Mouse (Mus musculus): Measurements from ENCODE around the gene C77080. TPM values are rescaled to one million over a fixed set of nuclear protein-coding genes. Genes with fewer than 3 reads are reported as not detected.

Gene C77080
- total RNA-seq, 2 experiments from 2014 or later = 2.3 to 2.5 TPM

- intact Hi-C loops (cut with DNase I; ENCODE audit: low total_unique reads) = no loop called here
- no peak for DNase-seq
These were observed 14.6 kb downstream of the C77080 start for GRCm38 (mm10) chr4:129246360-129247301.

DNA sequence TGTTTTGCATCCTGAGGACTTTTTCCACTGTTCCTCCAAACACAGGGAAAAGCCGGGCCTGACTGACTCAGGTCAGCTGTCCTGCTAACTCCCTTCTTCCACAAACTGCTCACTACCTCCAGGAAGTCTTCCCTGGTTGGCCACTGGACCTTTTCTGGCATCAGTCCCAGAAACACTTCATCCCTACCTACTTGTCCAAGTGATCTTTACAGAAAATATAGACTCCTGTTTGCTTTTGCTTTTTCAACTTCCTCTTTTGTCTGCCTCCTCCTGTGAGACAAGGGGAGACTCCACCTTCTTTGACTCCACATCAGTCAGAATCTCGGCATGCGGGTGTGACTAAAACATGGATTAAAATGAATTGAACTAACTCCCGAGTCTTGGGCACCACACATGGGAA lies 16.4 kb downstream of the C77080 start:
- DNase-seq = no peak
- intact Hi-C loops (cut with DNase I; ENCODE audit: low total_unique reads) = no loop called here

DNA sequence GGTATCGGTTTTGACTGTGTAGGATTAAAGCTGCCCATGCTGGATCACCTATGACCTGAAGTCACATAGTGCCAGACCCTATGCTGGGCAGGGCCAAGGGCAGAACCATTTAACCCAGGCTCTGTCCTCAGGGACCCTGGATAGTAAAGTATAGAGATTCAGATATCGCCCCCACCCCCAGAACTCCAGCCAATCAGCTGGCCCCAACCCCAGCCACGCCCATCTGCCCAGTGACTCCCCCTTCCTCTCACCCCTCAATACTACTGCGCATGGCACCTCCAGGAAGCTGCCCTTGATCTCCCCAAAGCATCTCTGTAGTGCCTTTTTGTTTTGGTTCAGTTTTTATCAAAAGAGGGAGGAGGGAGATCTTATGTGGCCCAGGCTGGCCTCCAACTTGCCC lies 18.4 kb downstream of the C77080 start:
- intact Hi-C loops (cut with DNase I; ENCODE audit: low total_unique reads) = no loop called here
- no peak for DNase-seq

GRCm38 (mm10) chr4:129242327-129242726 lies 18.9 kb downstream of the C77080 start:
- intact Hi-C loops (cut with DNase I; ENCODE audit: low total_unique reads) = no loop called here
- DNase-seq = no peak

GRCm38 (mm10) chr4:129241898-129242297 lies 19.3 kb downstream of the C77080 start:
- intact Hi-C loops (cut with DNase I; ENCODE audit: low total_unique reads) = no loop called here
- no peak for DNase-seq

DNA sequence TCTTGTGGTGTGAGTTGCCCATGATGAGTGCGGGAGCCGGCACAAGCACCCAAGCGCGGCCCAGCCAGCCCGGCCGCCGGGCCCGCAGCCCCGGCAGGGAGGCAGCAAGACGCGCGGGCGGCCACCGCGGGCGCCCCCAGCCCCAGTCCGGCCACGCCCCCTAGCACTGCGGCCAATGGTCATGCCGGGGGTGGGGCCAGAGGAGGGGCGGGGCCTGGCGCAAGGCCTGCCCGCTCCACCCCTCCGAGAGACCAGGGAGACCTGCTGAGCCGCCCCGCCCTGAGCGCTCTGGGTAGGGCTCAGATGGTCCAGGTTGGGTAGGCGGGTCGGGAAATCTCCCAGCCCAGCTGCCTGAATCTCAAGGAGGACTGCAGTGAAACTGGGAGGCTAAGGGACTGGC lies 22.1 kb downstream of the C77080 start:
- DNase-seq = peak; percentile 61
- intact Hi-C loops (cut with DNase I; ENCODE audit: low total_unique reads) = no loop called here

GRCm38 (mm10) chr4:129238579-129239016 lies 22.6 kb downstream of the C77080 start:
- intact Hi-C loops (cut with DNase I; ENCODE audit: low total_unique reads) = no loop called here
- no peak for DNase-seq

GRCm38 (mm10) chr4:129237843-129238441 lies 23.3 kb downstream of the C77080 start:
- intact Hi-C loops (cut with DNase I; ENCODE audit: low total_unique reads) = no loop called here
- no peak for DNase-seq

DNA sequence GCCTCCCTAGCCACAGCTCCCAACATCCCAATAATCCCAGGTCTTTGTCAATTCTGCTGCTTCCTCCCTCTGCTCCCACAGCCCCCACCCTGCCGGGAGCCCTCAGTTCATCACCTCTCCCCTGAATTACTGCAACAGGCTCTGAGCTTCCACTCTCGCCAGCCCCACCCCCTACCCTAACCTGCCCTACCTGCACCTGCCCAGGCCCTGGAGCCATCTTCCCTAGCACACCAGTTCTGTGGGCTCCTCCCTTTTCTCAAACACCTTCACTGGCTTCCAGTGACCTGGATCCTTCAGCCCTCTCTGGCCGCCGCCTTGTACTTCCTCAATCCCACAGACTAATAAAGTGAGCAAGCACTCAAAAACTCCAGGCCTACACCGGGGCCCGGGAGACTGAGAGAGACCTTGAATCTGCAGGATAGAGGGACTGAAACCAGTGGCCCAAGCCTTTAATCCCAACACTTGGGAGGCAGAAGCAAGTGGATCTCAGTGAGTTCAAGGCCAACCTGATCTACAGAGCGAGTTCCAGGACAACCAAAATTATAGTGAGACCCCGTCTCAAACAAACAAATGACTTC lies 24.9 kb downstream of the C77080 start:
- intact Hi-C loops (cut with DNase I; ENCODE audit: low total_unique reads) = no loop called here
- DNase-seq = no peak

DNA sequence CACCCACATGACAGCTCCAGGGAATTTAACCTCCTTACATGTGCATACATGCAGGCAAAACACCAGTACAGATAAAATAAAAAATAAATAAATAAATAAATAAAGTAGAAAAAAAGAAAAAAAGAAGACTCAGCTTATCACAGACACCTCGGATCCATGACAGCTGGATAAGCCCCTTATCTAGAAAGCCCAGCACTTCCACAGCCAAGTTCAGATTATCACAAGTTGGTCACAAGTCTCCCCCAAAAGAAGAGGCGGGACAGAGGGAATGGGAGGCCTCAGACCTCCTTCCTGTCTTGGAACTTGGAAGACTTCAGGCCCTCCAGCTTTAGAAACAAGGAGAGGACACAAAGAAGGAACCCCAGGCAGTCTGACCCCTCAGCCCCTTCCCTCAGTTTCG lies 26.1 kb downstream of the C77080 start:
- intact Hi-C loops (cut with DNase I; ENCODE audit: low total_unique reads) = no loop called here
- DNase-seq = no peak

DNA sequence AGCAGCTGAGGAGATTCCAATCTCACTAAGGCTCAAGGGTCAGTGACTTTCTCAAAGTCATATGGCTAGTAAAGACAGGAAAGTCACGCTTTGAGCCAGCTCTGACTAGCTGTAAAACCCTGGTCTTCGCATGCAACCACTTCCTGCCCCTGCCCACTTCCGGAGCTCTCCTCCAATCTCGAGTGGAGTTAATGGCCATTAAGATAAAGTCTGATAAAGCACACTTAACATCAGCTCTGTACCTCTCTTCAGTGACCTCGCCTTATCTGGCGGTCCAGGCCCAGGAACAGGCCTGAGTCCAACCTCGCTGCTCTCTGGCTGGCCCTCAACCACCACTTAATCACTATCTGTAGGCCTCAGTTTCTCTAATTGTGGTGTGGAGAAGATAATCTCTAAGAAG lies 26.7 kb downstream of the C77080 start:
- intact Hi-C loops (cut with DNase I; ENCODE audit: low total_unique reads) = no loop called here

DNA sequence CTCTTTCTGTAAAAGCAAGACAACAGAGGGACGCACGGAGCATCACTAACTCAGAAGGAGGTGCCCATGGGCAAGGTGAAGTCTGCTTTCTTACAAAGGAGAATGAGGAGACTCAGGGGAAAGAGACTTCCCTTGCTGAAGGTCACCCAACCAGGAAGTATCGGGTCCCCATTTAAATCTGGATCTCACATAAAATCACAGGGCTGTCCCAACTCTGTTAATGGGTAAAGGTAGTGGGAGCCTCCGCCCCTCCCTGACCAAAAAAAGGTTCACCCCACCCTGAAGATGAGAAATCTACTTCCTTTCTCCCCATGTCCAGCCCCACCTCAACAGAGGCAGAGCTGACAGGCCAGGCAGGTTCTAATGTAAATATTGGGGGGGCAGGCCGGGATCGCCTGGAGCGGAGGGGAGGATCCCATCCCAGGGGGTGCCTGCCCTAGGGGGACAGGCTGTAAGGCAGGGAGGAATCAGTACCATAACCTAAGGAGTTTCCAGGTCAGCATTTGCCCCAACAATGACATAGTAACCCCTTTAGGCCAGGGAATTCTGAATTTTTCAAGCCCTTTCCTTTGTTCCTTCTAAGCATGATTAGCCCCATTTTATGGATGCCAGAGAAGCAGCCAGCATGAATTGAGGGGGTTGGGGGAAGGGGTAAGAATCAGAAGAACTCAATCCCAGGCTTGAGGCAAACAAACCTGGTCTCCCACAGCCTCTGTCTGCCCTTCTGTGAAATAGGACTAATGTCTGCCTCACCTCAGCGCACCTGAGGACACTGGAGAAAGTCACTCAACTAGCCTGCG lies 28.4 kb downstream of the C77080 start:
- no peak for DNase-seq
- intact Hi-C loops (cut with DNase I; ENCODE audit: low total_unique reads) = no loop called here

More for the DNA sequence above, 26.7 kb downstream of the C77080 start:
- DNase-seq = no peak

GRCm38 (mm10) chr4:129231594-129232450 lies 29.4 kb downstream of the C77080 start:
- intact Hi-C loops (cut with DNase I; ENCODE audit: low total_unique reads) = no loop called here
- no peak for DNase-seq

DNA sequence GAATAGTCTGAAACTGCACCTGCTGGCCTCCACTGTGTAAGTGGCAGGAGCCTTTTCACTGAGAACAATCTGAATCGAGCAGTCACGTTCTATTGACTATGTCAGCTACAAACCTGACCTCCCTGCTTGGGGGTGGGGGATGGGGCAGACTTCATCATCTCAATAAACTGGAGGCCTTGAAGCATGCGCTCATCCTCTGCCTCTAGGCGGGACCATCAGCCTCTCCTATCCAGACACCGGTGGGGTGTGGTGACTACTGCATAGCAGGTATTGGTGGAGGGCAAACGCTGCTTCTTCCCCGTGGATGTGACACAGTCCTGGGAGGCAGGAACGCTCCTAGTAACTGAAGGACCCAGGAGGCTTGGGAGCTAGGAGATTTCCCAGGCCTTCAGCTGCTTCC lies 30.3 kb downstream of the C77080 start:
- no peak for DNase-seq
- intact Hi-C loops (cut with DNase I; ENCODE audit: low total_unique reads) = no loop called here

- no peak for DNase-seq
- intact Hi-C loops (cut with DNase I; ENCODE audit: low total_unique reads) = loop anchor here (10.0 kb wide), 1 partner anchor 217 kb away; the partner anchor contains the start of gene Zbtb8b
These were observed 33.2 kb downstream of the C77080 start for GRCm38 (mm10) chr4:129227985-129228381.

DNA sequence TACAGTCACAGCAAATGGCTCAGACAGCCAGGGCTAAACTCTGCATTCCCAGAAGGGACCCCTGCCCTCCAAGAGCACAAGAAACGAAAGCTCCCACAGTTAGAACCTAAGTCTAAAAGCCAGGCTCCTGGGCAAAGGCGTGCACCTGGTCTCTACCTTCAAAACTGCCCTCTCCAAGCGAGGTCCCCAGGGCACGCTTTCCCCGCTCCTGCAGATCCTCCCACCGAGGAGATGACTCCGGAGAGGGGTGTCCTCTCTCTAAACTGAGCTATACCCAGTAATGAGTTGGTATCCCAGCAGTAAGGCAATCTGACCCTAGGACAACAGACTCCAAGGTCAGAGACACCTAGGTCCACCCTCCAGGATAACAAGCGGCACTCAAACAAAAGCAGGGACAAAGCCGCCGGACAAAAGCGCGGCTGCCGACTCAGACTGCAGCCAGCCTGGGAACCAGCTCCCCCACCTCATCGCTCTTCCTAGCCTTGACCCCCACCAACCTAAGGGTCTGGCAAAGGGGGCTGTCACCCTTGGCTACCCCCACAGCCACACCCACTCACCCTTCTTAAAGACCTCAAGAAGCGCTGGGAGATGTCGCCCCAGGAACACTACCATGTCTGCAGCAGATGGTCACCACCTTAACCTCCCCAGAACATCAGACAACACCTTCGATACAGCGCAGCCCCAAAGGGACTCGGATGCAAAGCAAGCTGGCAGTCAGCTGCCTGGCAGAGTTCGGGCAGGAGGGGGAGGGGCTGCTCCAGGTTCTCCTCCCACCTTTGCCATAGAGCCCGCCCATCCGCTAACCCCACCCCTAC lies 33.8 kb downstream of the C77080 start:
- intact Hi-C loops (cut with DNase I; ENCODE audit: low total_unique reads) = loop anchor here (10.0 kb wide), 1 partner anchor 217 kb away; the partner anchor contains the start of gene Zbtb8b
- DNase-seq = no peak

DNA sequence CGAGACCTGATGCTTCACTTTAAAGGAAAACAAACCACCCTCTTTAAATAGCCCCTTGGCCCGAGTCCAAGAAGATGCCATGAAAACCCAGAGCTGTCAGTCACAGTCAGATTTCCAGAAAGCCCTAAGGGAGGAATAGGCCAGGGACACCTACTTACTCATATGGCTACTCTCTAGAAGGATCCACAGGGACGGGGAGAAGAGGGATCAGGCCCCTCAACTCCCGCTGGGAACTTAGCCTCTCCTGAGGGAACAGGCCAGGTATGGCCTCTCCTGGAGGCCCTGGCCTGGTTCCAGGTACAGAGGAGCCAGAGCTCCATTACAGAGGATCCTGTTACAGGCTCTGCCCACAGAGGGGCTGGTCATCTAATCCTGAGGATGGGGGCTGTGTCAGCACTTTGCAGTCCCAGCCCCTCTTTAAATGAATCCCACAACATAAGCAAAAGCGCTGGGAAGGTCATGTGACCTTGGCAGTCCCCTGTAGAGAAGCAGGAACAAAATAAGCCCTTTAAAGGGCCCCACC lies 34.7 kb downstream of the C77080 start:
- intact Hi-C loops (cut with DNase I; ENCODE audit: low total_unique reads) = loop anchor here (10.0 kb wide), 1 partner anchor 218 kb away; the partner anchor contains the start of gene Zbtb8b
- DNase-seq = no peak

GRCm38 (mm10) chr4:129225315-129225714 lies 35.9 kb downstream of the C77080 start:
- intact Hi-C loops (cut with DNase I; ENCODE audit: low total_unique reads) = loop anchor here (10.0 kb wide), 1 partner anchor 219 kb away; the partner anchor contains the start of gene Zbtb8b
- DNase-seq = no peak

Data from gastrocnemius, postnatal 14 days (tissue).